Mouse (Mus musculus) urinary bladder, postnatal 36 days (tissue): Measurements from ENCODE around the gene Dhh.
A peak's percentile ranks its signal among the peaks of the same experiment; 100 is the strongest.

Experiments
- DNase-seq, 2 experiments: peaks; one replicate each; pipeline ENCODE4 v3.0.0; 2022; ENCODE audit warnings: low spot score in 2 of 2, mixed read lengths in 1 of 2

Gene Dhh

GRCm38 (mm10) chr15:98871916-98872888 is 26.1 kb downstream of the Dhh start:
- peak; percentile 89 for DNase-seq

GRCm38 (mm10) chr15:98871070-98871915 is 27.0 kb downstream of the Dhh start, which contains the start of gene Kmt2d:
Gene Kmt2d (minus strand): TSS chr15:98871204.
- no peak for DNase-seq

- peak in 1 of 2 experiments; percentile 38 for DNase-seq
These were observed 27.9 kb downstream of the Dhh start for GRCm38 (mm10) chr15:98870179-98871069.

GRCm38 (mm10) chr15:98869342-98870178 is 28.8 kb downstream of the Dhh start:
- no peak for DNase-seq

- no peak for DNase-seq
These were observed 29.8 kb downstream of the Dhh start for GRCm38 (mm10) chr15:98868346-98869063.

GRCm38 (mm10) chr15:98867321-98867720 is 31.0 kb downstream of the Dhh start:
- DNase-seq: peak; percentile 32 to 41

- no peak for DNase-seq
These were observed 31.8 kb downstream of the Dhh start for GRCm38 (mm10) chr15:98866501-98866900.

GRCm38 (mm10) chr15:98865771-98866170 is 32.6 kb downstream of the Dhh start:
- DNase-seq: no peak

GRCm38 (mm10) chr15:98864951-98865350 is 33.4 kb downstream of the Dhh start:
- no peak for DNase-seq

GRCm38 (mm10) chr15:98863451-98863958 is 34.8 kb downstream of the Dhh start:
- DNase-seq: no peak

GRCm38 (mm10) chr15:98861701-98862410 is 36.5 kb downstream of the Dhh start:
- DNase-seq: no peak

GRCm38 (mm10) chr15:98860921-98861320 is 37.4 kb downstream of the Dhh start:
- no peak for DNase-seq

GRCm38 (mm10) chr15:98859319-98860043 is 38.9 kb downstream of the Dhh start:
- DNase-seq: no peak

GRCm38 (mm10) chr15:98854214-98854613 is 44.1 kb downstream of the Dhh start:
- no peak for DNase-seq

GRCm38 (mm10) chr15:98853161-98853937 is 45.0 kb downstream of the Dhh start:
- DNase-seq: no peak

GRCm38 (mm10) chr15:98852733-98853132 is 45.6 kb downstream of the Dhh start:
- DNase-seq: no peak

- DNase-seq: no peak
These were observed 46.3 kb downstream of the Dhh start for GRCm38 (mm10) chr15:98852071-98852470.
